Mouse (Mus musculus) embryonic fibroblast, embryonic 13.5 days (primary cell): ENCODE data around the gene Ccdc13.

ENCODE experiments used
- CTCF ChIP-seq: IDR thresholded peaks from 2 replicates; pipeline ENCODE4 v1.5.1; 2011; ENCODE audit warnings: mild to moderate bottlenecking, control low read depth, low read length, moderate library complexity, borderline replicate concordance; ENCODE audit not compliant: insufficient read depth
- POLR2A ChIP-seq: IDR thresholded peaks from 2 replicates; pipeline ENCODE4 v1.6.1; 2011; ENCODE audit warnings: low read depth, mild to moderate bottlenecking, control low read depth, low read length, moderate library complexity

- TF ChIP-seq POLR2A (no peak), CTCF (no peak)
Observed at GRCm38 (mm10) chr9:121860921-121861320, 21.7 kb upstream of the Ccdc13 start.
